Mouse (Mus musculus) forebrain, embryonic 16.5 days (tissue): Measurements from ENCODE around the gene Mybpc2. TPM values are rescaled to one million over a fixed set of nuclear protein-coding genes. Genes with fewer than 3 reads are reported as not detected.

Source experiments
- ATAC-seq: fragments of 200-750 bp; cut with Nextera tagmentation; 2 replicates; pipeline ENCODE4 v1.8.0; 2017; ENCODE audit warnings: mild to moderate bottlenecking, moderate library complexity
- H3K27ac ChIP-seq: fragments of 300-500 bp; sonication (generic); 2 replicates; pipeline ENCODE4 v1.5.1; 2014; ENCODE audit warnings: low read length, control low read depth
- H3K27me3 ChIP-seq: fragments of 300-500 bp; sonication (generic); replicated peaks from 2 replicates; pipeline ENCODE4 v1.6.1; 2014; ENCODE audit warnings: low read length; ENCODE audit not compliant: control insufficient read depth, insufficient read depth
- H3K36me3 ChIP-seq: fragments of 300-500 bp; sonication (generic); 2 replicates; pipeline ENCODE4 v1.6.1; 2014; ENCODE audit not compliant: control insufficient read depth, insufficient read depth
- H3K4me1 ChIP-seq: fragments of 300-500 bp; sonication (generic); replicated peaks from 2 replicates; pipeline ENCODE4 v1.6.1; 2014; ENCODE audit warnings: low read length; ENCODE audit not compliant: control insufficient read depth, insufficient read depth
- H3K4me2 ChIP-seq: fragments of 300-500 bp; sonication (generic); 2 replicates; pipeline ENCODE4 v1.6.1; 2014; ENCODE audit warnings: mild to moderate bottlenecking, low read length, control low read depth
- H3K4me3 ChIP-seq: fragments of 300-500 bp; sonication (generic); replicated peaks from 2 replicates; pipeline ENCODE4 v1.5.1; 2014; ENCODE audit warnings: mild to moderate bottlenecking, low read length, control low read depth
- H3K9ac ChIP-seq: fragments of 300-500 bp; sonication (generic); replicated peaks from 2 replicates; pipeline ENCODE4 v1.6.1; 2014; ENCODE audit warnings: low read depth, low read length, control low read depth
- H3K9me3 ChIP-seq: fragments of 300-500 bp; sonication (generic); 2 replicates; pipeline ENCODE4 v1.6.1; 2016; ENCODE audit warnings: low read length; ENCODE audit not compliant: control insufficient read depth
- WGBS: fragments of 180-500 bp; shearing (Covaris S2); extraction: QIAGEN DNeasy Blood & Tissue Kit; methylation state at CpG from one replicate; pipeline ENCODE4 v1.1.7; 2014; 5-methylcytosine and 5-hydroxymethylcytosine counted together
- microRNA-seq: library from miRNA; unstranded; fragments of <30 nt; microRNA quantifications from one replicate; pipeline ENCODE4, GENCODE M21; 2017
- polyA plus RNA-seq: library from polyadenylated mRNA; unstranded; fragments of >200 nt; fragmentation: Nextera tagmentation; extraction: Ambion mirVana; gene quantifications from 2 replicates; pipeline ENCODE4 v1.2.1, GENCODE M21; 2015

The Mybpc2 gene
- polyA plus RNA-seq, 1 experiment from 2014 or later, result 0.05 TPM

DNA sequence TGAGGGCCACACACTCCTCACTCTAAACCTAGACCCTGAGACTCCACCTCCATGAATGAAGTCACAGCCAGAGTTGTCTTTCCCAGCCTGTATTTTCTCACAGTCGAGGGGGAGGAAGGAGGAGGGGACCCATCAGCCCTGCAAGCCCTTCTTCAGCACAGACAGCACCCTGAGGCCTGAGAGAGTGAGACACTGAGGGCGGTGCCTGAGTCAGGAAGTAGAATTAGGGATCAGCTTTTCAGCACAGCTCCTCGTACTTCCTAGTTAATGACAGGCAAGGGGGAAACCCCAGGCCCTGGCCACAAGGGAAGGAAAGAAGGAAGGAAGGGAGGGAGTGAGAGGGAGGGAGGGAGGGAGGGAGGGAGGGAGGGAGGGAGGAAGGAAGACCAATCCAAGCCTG is 71.2 kb downstream of the Mybpc2 start:
- Histone ChIP-seq H3K27ac (no peak overlapping the region), H3K27me3 (no peaks in the 10 kb centered on the region), H3K4me1 (peaks cover 27% of the 10 kb centered on the region), H3K36me3 (peaks cover 26% of the 10 kb centered on the region), H3K9me3 (no peaks in the 10 kb centered on the region), H3K9ac (no peak overlapping the region), H3K4me3 (no peak overlapping the region), H3K4me2 (no peak overlapping the region)
- 21% methylated on average over 3 of the region's 3 CpGs for WGBS
- ATAC-seq, result no peak

Small RNA genes within 50 kb of the gene (microRNA-seq; reads per million reads assigned to microRNA genes)
- gene Mir7052, result not detected
- gene Mir7053, result not detected

Other genes starting within 250 kb of the Mybpc2 start
- 3.5 and 4.4 TPM in 2 replicates for gene Clec11a, start 217.8 kb downstream of the Mybpc2 start, polyA plus RNA-seq
- gene Shank1, start 214.4 kb downstream of the Mybpc2 start, polyA plus RNA-seq, result 20.4 and 26.5 TPM in 2 replicates
- 27.2 and 37.2 TPM in 2 replicates for gene Syt3, start 140.6 kb downstream of the Mybpc2 start, polyA plus RNA-seq
- 0.86 and 2.3 TPM in 2 replicates for gene 1700008O03Rik, start 138.8 kb downstream of the Mybpc2 start, polyA plus RNA-seq
- 10.6 and 12.6 TPM in 2 replicates for gene Lrrc4b, start 95.6 kb downstream of the Mybpc2 start, polyA plus RNA-seq
- gene Aspdh, start 59.3 kb downstream of the Mybpc2 start, polyA plus RNA-seq, result 2.6 and 3.7 TPM in 2 replicates
- 51.4 and 61.8 TPM in 2 replicates for gene Josd2, start 56.7 kb downstream of the Mybpc2 start, polyA plus RNA-seq
- gene Emc10, start 28.1 kb downstream of the Mybpc2 start, polyA plus RNA-seq, result 120 and 127 TPM in 2 replicates
- 22.2 and 28.9 TPM in 2 replicates for gene Fam71e1, start 28.1 kb downstream of the Mybpc2 start, polyA plus RNA-seq
- gene Spib, start 7.4 kb upstream of the Mybpc2 start, polyA plus RNA-seq, result not detected in 2 replicates
- gene Pold1, start 24.2 kb upstream of the Mybpc2 start, polyA plus RNA-seq, result 46.1 and 48.0 TPM in 2 replicates
- gene Nr1h2, start 29.3 kb upstream of the Mybpc2 start, polyA plus RNA-seq, result 69.8 and 80.2 TPM in 2 replicates
- 0.42 and 1.4 TPM in 2 replicates for gene Napsa, start 47.7 kb upstream of the Mybpc2 start, polyA plus RNA-seq
- 2.8 and 4.0 TPM in 2 replicates for gene Kcnc3, start 66.0 kb upstream of the Mybpc2 start, polyA plus RNA-seq
- 1.6 and 1.7 TPM in 2 replicates for gene Myh14, start 146.2 kb upstream of the Mybpc2 start, polyA plus RNA-seq
- not detected in 2 replicates for gene Izumo2, start 184.1 kb upstream of the Mybpc2 start, polyA plus RNA-seq
- gene Vrk3, start 223.8 kb upstream of the Mybpc2 start, polyA plus RNA-seq, result 34.6 and 36.0 TPM in 2 replicates
- 1.1 and 1.8 TPM in 2 replicates for gene Zfp473, start 226.4 kb upstream of the Mybpc2 start, polyA plus RNA-seq